Mouse (Mus musculus): Measurements from ENCODE around the gene Shd. TPM values are rescaled to one million over a fixed set of nuclear protein-coding genes. Genes with fewer than 3 reads are reported as not detected.

Gene Shd
- polyA plus RNA-seq, 1 experiment from 2014 or later, result 32.9 TPM

- DNase-seq (ENCODE audit: low spot score) (no peak), ATAC-seq (replicated peaks; ENCODE audit: insufficient number of reproducible peaks, low FRiP score, low TSS enrichment, low read depth) (no peak)
- WGBS, result 90% methylated on average over 4 of the region's 4 CpGs
- no peaks in the 10 kb centered on the region for H3K36me3 ChIP-seq (replicated peaks; ENCODE audit: control insufficient read depth, insufficient read depth, low read depth, low read length)
- no peaks in the 10 kb centered on the region for H3K9me3 ChIP-seq (replicated peaks; ENCODE audit: control insufficient read depth, low read length)
- no peak overlapping the region for H3K4me2 ChIP-seq (ENCODE audit: low read depth, low read length)
- H3K4me3 ChIP-seq (ENCODE audit: low read depth, low read length), result no peak overlapping the region
- no peak overlapping the region for H3K9ac ChIP-seq (replicated peaks; ENCODE audit: low read length)
- no peaks in the 10 kb centered on the region for H3K4me1 ChIP-seq (ENCODE audit: control insufficient read depth, insufficient read depth, low read length)
- no peak overlapping the region for H3K27ac ChIP-seq (replicated peaks; ENCODE audit: low read depth, low read length)
- no peaks in the 10 kb centered on the region for H3K27me3 ChIP-seq (ENCODE audit: control insufficient read depth, insufficient read depth, low read length)
Observed at GRCm38 (mm10) chr17:55948647-55949046, 21.6 kb upstream of the Shd start.

- Histone ChIP-seq H3K9me3 (replicated peaks; ENCODE audit: control insufficient read depth, low read length) (no peaks in the 10 kb centered on the region), H3K4me3 (ENCODE audit: low read depth, low read length) (no peak within 1 kb of the TSS), H3K4me2 (ENCODE audit: low read depth, low read length) (no peak within 1 kb of the TSS), H3K9ac (replicated peaks; ENCODE audit: low read length) (no peak within 1 kb of the TSS), H3K4me1 (ENCODE audit: control insufficient read depth, insufficient read depth, low read length) (no peaks in the 10 kb centered on the region), H3K27me3 (ENCODE audit: control insufficient read depth, insufficient read depth, low read length) (no peaks in the 10 kb centered on the region), H3K36me3 (replicated peaks; ENCODE audit: control insufficient read depth, insufficient read depth, low read depth, low read length) (no peaks in the 10 kb centered on the region), H3K27ac (replicated peaks; ENCODE audit: low read depth, low read length) (no peak within 1 kb of the TSS)
- 83% methylated on average over 2 of the region's 2 CpGs for WGBS
- no peak for DNase-seq (ENCODE audit: low spot score)
- no peak for ATAC-seq (replicated peaks; ENCODE audit: insufficient number of reproducible peaks, low FRiP score, low TSS enrichment, low read depth)
Observed at GRCm38 (mm10) chr17:55949400-55949799, 20.9 kb upstream of the Shd start, which contains the start of gene Zfp119b. Zfp119b (minus strand) TSS chr17:55949500.

GRCm38 (mm10) chr17:55950601-55951000 lies 19.7 kb upstream of the Shd start:
- Histone ChIP-seq H3K27ac (replicated peaks; ENCODE audit: low read depth, low read length) (no peak overlapping the region), H3K4me1 (ENCODE audit: control insufficient read depth, insufficient read depth, low read length) (no peaks in the 10 kb centered on the region), H3K27me3 (ENCODE audit: control insufficient read depth, insufficient read depth, low read length) (no peaks in the 10 kb centered on the region; the same call in 1 of the 2 replicates), H3K4me2 (ENCODE audit: low read depth, low read length) (no peak overlapping the region), H3K4me3 (ENCODE audit: low read depth, low read length) (no peak overlapping the region), H3K9ac (replicated peaks; ENCODE audit: low read length) (no peak overlapping the region), H3K36me3 (replicated peaks; ENCODE audit: control insufficient read depth, insufficient read depth, low read depth, low read length) (no peaks in the 10 kb centered on the region), H3K9me3 (replicated peaks; ENCODE audit: control insufficient read depth, low read length) (no peaks in the 10 kb centered on the region)
- DNase-seq (ENCODE audit: low spot score) (no peak), ATAC-seq (replicated peaks; ENCODE audit: insufficient number of reproducible peaks, low FRiP score, low TSS enrichment, low read depth) (no peak)
- WGBS, result 80% methylated on average over 9 of the region's 9 CpGs

GRCm38 (mm10) chr17:55952041-55952440 lies 18.2 kb upstream of the Shd start:
- Histone ChIP-seq H3K4me1 (ENCODE audit: control insufficient read depth, insufficient read depth, low read length) (no peaks in the 10 kb centered on the region), H3K4me3 (ENCODE audit: low read depth, low read length) (no peak overlapping the region), H3K27ac (replicated peaks; ENCODE audit: low read depth, low read length) (no peak overlapping the region), H3K4me2 (ENCODE audit: low read depth, low read length) (no peak overlapping the region), H3K27me3 (ENCODE audit: control insufficient read depth, insufficient read depth, low read length) (peaks cover 2% of the 10 kb centered on the region; the same call in 1 of the 2 replicates), H3K9me3 (replicated peaks; ENCODE audit: control insufficient read depth, low read length) (no peaks in the 10 kb centered on the region), H3K9ac (replicated peaks; ENCODE audit: low read length) (no peak overlapping the region), H3K36me3 (replicated peaks; ENCODE audit: control insufficient read depth, insufficient read depth, low read depth, low read length) (no peaks in the 10 kb centered on the region)
- DNase-seq (ENCODE audit: low spot score), result no peak
- no peak for ATAC-seq (replicated peaks; ENCODE audit: insufficient number of reproducible peaks, low FRiP score, low TSS enrichment, low read depth)

DNA sequence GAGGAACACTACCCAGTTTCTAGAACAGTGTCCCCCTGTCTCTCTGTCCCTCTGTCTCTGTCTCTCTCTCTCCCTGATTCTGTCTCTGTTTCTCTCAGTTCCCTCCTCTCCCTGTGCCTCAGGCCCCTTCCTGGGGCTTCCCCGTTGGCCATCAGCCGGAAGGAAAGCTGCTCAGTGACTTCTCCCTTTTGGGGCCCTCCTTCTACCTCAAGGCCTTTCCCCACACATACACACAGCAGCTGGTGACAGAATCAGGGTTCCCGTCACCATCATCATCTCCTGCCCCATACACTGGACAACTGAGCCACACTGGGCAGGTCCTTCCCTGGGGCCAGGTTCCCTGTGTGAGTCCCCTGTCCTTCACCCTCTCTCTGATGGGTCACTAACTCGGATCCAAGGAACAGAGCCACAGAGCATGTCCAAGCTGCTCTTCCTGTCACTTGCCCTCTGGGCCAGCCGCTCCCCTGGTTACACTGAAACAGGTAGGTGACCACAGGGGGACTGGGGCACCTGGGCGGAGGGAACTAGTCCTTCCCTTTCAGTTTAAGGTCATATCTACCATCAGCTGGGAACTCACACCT lies 17.7 kb upstream of the Shd start, which contains the start of gene Ebi3:
Ebi3 (plus strand) TSS at position 194 of the 581 bp plus-strand sequence.
- no peaks in the 10 kb centered on the region for H3K36me3 ChIP-seq (replicated peaks; ENCODE audit: control insufficient read depth, insufficient read depth, low read depth, low read length)
- H3K4me1 ChIP-seq (ENCODE audit: control insufficient read depth, insufficient read depth, low read length), result no peaks in the 10 kb centered on the region
- H3K4me2 ChIP-seq (ENCODE audit: low read depth, low read length), result no peak within 1 kb of the TSS
- H3K9me3 ChIP-seq (replicated peaks; ENCODE audit: control insufficient read depth, low read length), result no peaks in the 10 kb centered on the region
- WGBS, result 71% methylated on average over 6 of the region's 6 CpGs
- H3K27me3 ChIP-seq (ENCODE audit: control insufficient read depth, insufficient read depth, low read length), result peaks cover 2% of the 10 kb centered on the region; the same call in 1 of the 2 replicates
- H3K27ac ChIP-seq (replicated peaks; ENCODE audit: low read depth, low read length), result no peak within 1 kb of the TSS
- H3K4me3 ChIP-seq (ENCODE audit: low read depth, low read length), result no peak within 1 kb of the TSS
- ATAC-seq (replicated peaks; ENCODE audit: insufficient number of reproducible peaks, low FRiP score, low TSS enrichment, low read depth) (no peak), DNase-seq (ENCODE audit: low spot score) (no peak)
- no peak within 1 kb of the TSS for H3K9ac ChIP-seq (replicated peaks; ENCODE audit: low read length)

DNA sequence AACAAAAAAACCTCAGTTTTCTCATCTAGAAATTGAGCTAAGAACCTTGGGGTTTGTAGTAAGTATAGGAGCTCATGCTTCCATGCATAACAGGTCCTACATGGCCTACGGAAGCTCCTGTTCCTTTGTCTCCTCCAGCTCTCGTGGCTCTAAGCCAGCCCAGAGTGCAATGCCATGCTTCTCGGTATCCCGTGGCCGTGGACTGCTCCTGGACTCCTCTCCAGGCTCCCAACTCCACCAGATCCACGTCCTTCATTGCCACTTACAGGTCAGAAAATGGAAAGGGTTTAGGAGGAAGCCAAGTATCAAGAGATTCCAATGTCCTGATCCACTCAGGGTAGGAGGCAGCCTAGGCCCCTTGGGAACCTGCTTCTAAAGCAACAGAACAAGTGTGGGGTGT lies 16.5 kb upstream of the Shd start:
- 85% methylated on average over 6 of the region's 6 CpGs for WGBS
- no peaks in the 10 kb centered on the region for H3K9me3 ChIP-seq (replicated peaks; ENCODE audit: control insufficient read depth, low read length)
- ATAC-seq (replicated peaks; ENCODE audit: insufficient number of reproducible peaks, low FRiP score, low TSS enrichment, low read depth), result no peak

DNA sequence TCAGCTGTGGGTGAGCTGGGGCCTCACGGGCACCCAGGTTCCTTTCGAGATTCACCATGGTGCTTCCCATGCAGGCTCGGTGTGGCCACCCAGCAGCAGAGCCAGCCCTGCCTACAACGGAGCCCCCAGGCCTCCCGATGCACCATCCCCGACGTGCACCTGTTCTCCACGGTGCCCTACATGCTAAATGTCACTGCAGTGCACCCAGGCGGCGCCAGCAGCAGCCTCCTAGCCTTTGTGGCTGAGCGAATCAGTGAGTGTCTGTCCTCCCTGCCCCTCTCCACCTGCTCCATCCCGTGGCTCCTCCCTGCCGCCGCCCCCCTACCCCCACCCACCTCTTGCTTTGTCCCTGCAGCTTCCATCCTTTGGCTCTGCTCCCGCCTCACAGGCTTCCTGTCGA lies 16.0 kb upstream of the Shd start:
- no peak for ATAC-seq (replicated peaks; ENCODE audit: insufficient number of reproducible peaks, low FRiP score, low TSS enrichment, low read depth)
- H3K36me3 ChIP-seq (replicated peaks; ENCODE audit: control insufficient read depth, insufficient read depth, low read depth, low read length), result no peaks in the 10 kb centered on the region
- peaks cover 2% of the 10 kb centered on the region; the same call in 1 of the 2 replicates for H3K27me3 ChIP-seq (ENCODE audit: control insufficient read depth, insufficient read depth, low read length)
- DNase-seq (ENCODE audit: low spot score), result no peak
- H3K4me1 ChIP-seq (ENCODE audit: control insufficient read depth, insufficient read depth, low read length), result no peaks in the 10 kb centered on the region
- H3K27ac ChIP-seq (replicated peaks; ENCODE audit: low read depth, low read length), result no peak overlapping the region
- no peaks in the 10 kb centered on the region for H3K9me3 ChIP-seq (replicated peaks; ENCODE audit: control insufficient read depth, low read length)
- 41% methylated on average over 16 of the region's 16 CpGs for WGBS
- H3K4me2 ChIP-seq (ENCODE audit: low read depth, low read length), result no peak overlapping the region
- H3K4me3 ChIP-seq (ENCODE audit: low read depth, low read length), result no peak overlapping the region
- H3K9ac ChIP-seq (replicated peaks; ENCODE audit: low read length), result no peak overlapping the region

More for the DNA sequence above, 16.5 kb upstream of the Shd start:
- Histone ChIP-seq H3K9ac (replicated peaks; ENCODE audit: low read length) (no peak overlapping the region), H3K27ac (replicated peaks; ENCODE audit: low read depth, low read length) (no peak overlapping the region), H3K36me3 (replicated peaks; ENCODE audit: control insufficient read depth, insufficient read depth, low read depth, low read length) (no peaks in the 10 kb centered on the region), H3K27me3 (ENCODE audit: control insufficient read depth, insufficient read depth, low read length) (peaks cover 2% of the 10 kb centered on the region; the same call in 1 of the 2 replicates), H3K4me2 (ENCODE audit: low read depth, low read length) (no peak overlapping the region), H3K4me3 (ENCODE audit: low read depth, low read length) (no peak overlapping the region), H3K4me1 (ENCODE audit: control insufficient read depth, insufficient read depth, low read length) (no peaks in the 10 kb centered on the region)
- no peak for DNase-seq (ENCODE audit: low spot score)

- ATAC-seq (replicated peaks; ENCODE audit: insufficient number of reproducible peaks, low FRiP score, low TSS enrichment, low read depth), result no peak
Observed at GRCm38 (mm10) chr17:55956129-55956528, 14.1 kb upstream of the Shd start.

More at GRCm38 (mm10) chr17:55956129-55956528, 14.1 kb upstream of the Shd start:
- peak; percentile 78 for DNase-seq (ENCODE audit: low spot score)
- Histone ChIP-seq H3K27ac (replicated peaks; ENCODE audit: low read depth, low read length) (no peak overlapping the region), H3K4me3 (ENCODE audit: low read depth, low read length) (peak overlapping the region; percentile 41), H3K4me2 (ENCODE audit: low read depth, low read length) (peak overlapping the region; percentile 80), H3K9ac (replicated peaks; ENCODE audit: low read length) (peak overlapping the region; percentile 51), H3K9me3 (replicated peaks; ENCODE audit: control insufficient read depth, low read length) (no peaks in the 10 kb centered on the region), H3K27me3 (ENCODE audit: control insufficient read depth, insufficient read depth, low read length) (peaks cover 2% of the 10 kb centered on the region; the same call in 1 of the 2 replicates), H3K36me3 (replicated peaks; ENCODE audit: control insufficient read depth, insufficient read depth, low read depth, low read length) (no peaks in the 10 kb centered on the region), H3K4me1 (ENCODE audit: control insufficient read depth, insufficient read depth, low read length) (no peaks in the 10 kb centered on the region)
- WGBS, result under 1% methylated on average over 26 of the region's 26 CpGs
